Mouse (Mus musculus) layer of hippocampus, postnatal 36 days (tissue): Measurements from ENCODE around the gene Kdr. TPM values are rescaled to one million over a fixed set of nuclear protein-coding genes. Genes with fewer than 3 reads are reported as not detected.

ENCODE experiments used
- DNase-seq, 2 experiments: peaks; one replicate each; pipeline ENCODE4 v3.0.0; 2022
- microRNA-seq, 2 experiments: library from miRNA; unstranded; fragments of <30 nt; microRNA quantifications; one replicate each; pipeline ENCODE4 v1.2.0; 2021
- total RNA-seq, 2 experiments: library from RNA; stranded (reverse); gene quantifications; 2 replicates each; pipeline ENCODE4 v1.2.3; 2021

The Kdr gene
- total RNA-seq, 2 experiments from 2014 or later, result 6.1 to 8.9 TPM

GRCm38 (mm10) chr5:75917231-75917630 is 61.0 kb downstream of the Kdr start:
- DNase-seq, result no peak

- DNase-seq, result no peak
These were observed 72.2 kb downstream of the Kdr start for GRCm38 (mm10) chr5:75906102-75906501.

DNA sequence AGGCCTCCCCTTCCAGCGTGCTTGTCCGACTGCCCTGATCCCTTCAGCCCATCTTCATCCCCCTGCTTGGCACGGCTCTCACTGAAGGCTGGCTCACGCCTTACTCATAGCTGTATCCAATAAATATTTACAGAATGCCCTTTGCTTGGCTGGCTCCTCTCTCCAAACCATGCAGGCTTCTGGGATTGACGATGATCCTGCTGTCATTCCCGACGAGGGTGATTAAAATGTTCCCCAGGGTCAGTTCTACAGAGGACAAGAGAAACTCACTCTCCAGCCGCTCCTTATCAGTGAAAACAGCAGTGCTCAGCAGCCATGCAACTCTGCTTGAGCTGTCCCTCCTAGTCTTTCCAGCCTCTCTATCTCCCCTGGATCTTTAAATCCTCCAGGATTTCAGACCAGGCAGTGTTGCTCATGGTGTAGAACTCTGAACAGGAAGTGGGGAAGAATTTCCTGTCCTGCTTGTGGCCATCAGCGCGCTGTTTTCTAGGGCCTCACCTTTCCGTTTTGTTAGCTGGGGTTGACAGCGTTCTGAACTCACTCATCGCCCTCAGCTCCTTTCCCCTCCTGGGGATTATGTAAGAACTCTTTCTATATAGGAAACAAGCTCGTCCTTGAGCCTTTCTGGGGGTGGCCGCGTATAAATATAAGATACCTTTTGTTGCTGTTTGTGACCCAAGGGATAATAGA is 77.9 kb downstream of the Kdr start:
- DNase-seq, result no peak

DNA sequence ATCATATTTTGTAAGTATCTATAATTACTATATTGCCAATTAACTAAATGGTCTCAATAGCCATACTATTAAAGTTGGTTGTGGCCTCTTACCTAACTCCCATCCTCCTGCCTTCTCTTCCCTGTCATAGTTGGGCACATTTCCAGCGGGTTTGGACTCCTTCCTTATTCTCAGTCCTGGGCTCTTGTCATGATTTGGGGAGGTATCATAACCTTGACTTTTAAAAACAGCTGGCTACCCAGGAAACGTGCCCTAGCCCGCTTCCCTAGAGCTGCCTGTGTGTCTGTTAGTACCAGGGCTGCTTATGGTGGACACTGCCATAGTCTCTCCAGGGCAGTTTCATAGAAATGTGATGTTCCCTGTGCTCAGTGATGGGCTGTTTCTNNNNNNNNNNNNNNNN is 82.9 kb downstream of the Kdr start:
- no peak for DNase-seq

GRCm38 (mm10) chr5:75892956-75893471 is 85.2 kb downstream of the Kdr start:
- DNase-seq, result no peak

Small RNA genes lying within 50 kb of the gene (microRNA-seq; reads per million reads assigned to microRNA genes)
- 0 reads per million in 2 experiments for gene Gm25374

Other genes with a start within 250 kb of the Kdr start
- gene Srd5a3, start 161.8 kb upstream of the Kdr start, total RNA-seq, result 10 to 100 TPM; 19.1 to 20.8 TPM
- 10 to 100 TPM; 33.1 to 33.5 TPM for gene Tmem165, start 205.4 kb upstream of the Kdr start, total RNA-seq